Mouse (Mus musculus) G1E (cell line): Measurements from ENCODE around the gene Siah1a. TPM values are rescaled to one million over a fixed set of nuclear protein-coding genes. Genes with fewer than 3 reads are reported as not detected.

Experiments used
- ATAC-seq: 2 replicates; pipeline ENCODE4 v1.8.0; 2016; ENCODE audit warnings: mild to moderate bottlenecking; ENCODE audit not compliant: insufficient number of reproducible peaks, poor library complexity, low FRiP score, severe bottlenecking; ENCODE audit errors: extremely low read depth
- DNase-seq: peaks from one replicate; pipeline ENCODE4 v3.0.0; 2012; ENCODE audit warnings: low spot score
- H3K27me3 ChIP-seq: 2 replicates; pipeline ENCODE4 v1.6.1; 2012; ENCODE audit warnings: mild to moderate bottlenecking, low read length, inconsistent platforms; ENCODE audit not compliant: insufficient read depth
- H3K36me3 ChIP-seq: replicated peaks from 2 replicates; pipeline ENCODE3; 2012; ENCODE audit warnings: mild to moderate bottlenecking, inconsistent platforms
- H3K4me1 ChIP-seq: 2 replicates; pipeline ENCODE4 v1.6.1; 2012; ENCODE audit warnings: low read depth, low read length, inconsistent platforms, mixed read lengths; ENCODE audit not compliant: insufficient read depth
- H3K4me3 ChIP-seq: 2 replicates; pipeline ENCODE4 v1.5.1; 2012; ENCODE audit warnings: low read depth, mild to moderate bottlenecking, inconsistent platforms, low read length, moderate library complexity, mixed read lengths
- H3K9me3 ChIP-seq: replicated peaks from 2 replicates; pipeline ENCODE4 v1.6.1; 2012; ENCODE audit warnings: inconsistent platforms
- CTCF ChIP-seq: IDR thresholded peaks from 2 replicates; pipeline ENCODE4 v1.5.1; 2012; ENCODE audit warnings: low read depth, low read length, inconsistent platforms, mixed read lengths
- GATA1 ChIP-seq: IDR thresholded peaks from 2 replicates; pipeline ENCODE4 v1.6.1; 2012; ENCODE audit warnings: borderline replicate concordance, low read length, inconsistent platforms, mixed read lengths
- GATA2 ChIP-seq: IDR thresholded peaks from 2 replicates; pipeline ENCODE4 v1.6.1; 2012; ENCODE audit warnings: low read depth, low read length, inconsistent platforms, borderline replicate concordance
- POLR2AphosphoS5 ChIP-seq: IDR thresholded peaks from 2 replicates; pipeline ENCODE4 v1.6.1; 2012; ENCODE audit warnings: low read depth, low read length, inconsistent platforms; ENCODE audit not compliant: insufficient replicate concordance
- TAL1 ChIP-seq: conservative IDR thresholded peaks from 2 replicates; pipeline ENCODE4 v1.6.1; 2012; ENCODE audit warnings: low read depth, low read length, inconsistent platforms, mixed read lengths
- polyA plus RNA-seq: library from polyadenylated mRNA; stranded (reverse); fragments of >175 nt; gene quantifications from 2 replicates; pipeline ENCODE4 v1.2.3, GENCODE M21; 2012
- total RNA-seq, 2 experiments: library from RNA; stranded (forward) in 1 of 2; stranded (reverse) in 1 of 2; fragments of 200-1000 nt in 1 of 2; fragments of >200 nt in 1 of 2; fragmentation: Nextera tagmentation in 1 of 2; gene quantifications; 2 replicates each; pipeline ENCODE4 v1.2.3; 2014 to 2017

The Siah1a gene
- total and polyA plus RNA-seq, 3 experiments = 5.2 to 21.3 (median 21.0) TPM

GRCm38 (mm10) chr8:86762806-86763205, 17.1 kb upstream of the Siah1a start:
- H3K4me3 ChIP-seq = no peak overlapping the region

GRCm38 (mm10) chr8:86760746-86761145, 15.0 kb upstream of the Siah1a start:
- Histone ChIP-seq H3K9me3 (no peaks in the 10 kb centered on the region), H3K4me1 (peaks cover 2% of the 10 kb centered on the region; the same call in 1 of the 2 replicates), H3K4me3 (no peak overlapping the region), H3K27me3 (peaks cover 37% of the 10 kb centered on the region), H3K36me3 (no peaks in the 10 kb centered on the region)
- TF ChIP-seq GATA2 (no peak), CTCF (no peak), TAL1 (no peak), POLR2AphosphoS5 (no peak)
- DNase-seq (no peak), ATAC-seq (no peak)

More at GRCm38 (mm10) chr8:86762806-86763205, 17.1 kb upstream of the Siah1a start:
- no peak for DNase-seq
- no peak for ATAC-seq
- TF ChIP-seq TAL1 = no peak
- TF ChIP-seq CTCF = no peak
- no peak for TF ChIP-seq GATA2
- TF ChIP-seq GATA1 = no peak
- TF ChIP-seq POLR2AphosphoS5 = no peak
- peaks cover 35% of the 10 kb centered on the region for H3K27me3 ChIP-seq
- H3K4me1 ChIP-seq = peaks cover 2% of the 10 kb centered on the region; the same call in 1 of the 2 replicates
- H3K36me3 ChIP-seq = no peaks in the 10 kb centered on the region
- H3K9me3 ChIP-seq = no peaks in the 10 kb centered on the region

DNA sequence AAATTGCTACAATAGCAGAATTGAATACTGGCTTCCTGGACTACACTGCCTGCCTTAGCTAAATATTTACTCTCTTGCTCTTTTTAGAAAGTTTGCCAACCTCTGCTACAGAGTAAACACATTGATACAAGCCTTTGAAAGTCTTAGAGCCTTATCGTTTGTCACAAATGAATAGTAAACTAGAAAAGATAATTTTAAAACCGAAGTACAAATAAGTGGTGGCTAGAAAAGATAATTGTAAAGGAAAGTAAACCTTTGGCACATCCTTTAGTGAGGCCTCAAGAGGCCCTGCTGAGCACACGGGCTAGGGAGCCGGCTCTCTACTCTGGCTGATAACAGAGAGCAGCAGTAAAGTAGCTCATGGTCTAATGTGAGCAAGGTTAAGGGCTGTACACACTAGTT, 13.4 kb upstream of the Siah1a start:
- ATAC-seq (no peak), DNase-seq (no peak)
- Histone ChIP-seq H3K4me3 (no peak overlapping the region), H3K4me1 (no peaks in the 10 kb centered on the region), H3K36me3 (no peaks in the 10 kb centered on the region), H3K27me3 (peaks cover 45% of the 10 kb centered on the region), H3K9me3 (no peaks in the 10 kb centered on the region)
- no peak for TF ChIP-seq POLR2AphosphoS5
- TF ChIP-seq GATA1 = no peak
- no peak for TF ChIP-seq CTCF
- TF ChIP-seq GATA2 = no peak
- no peak for TF ChIP-seq TAL1

- no peaks in the 10 kb centered on the region for H3K36me3 ChIP-seq
- H3K4me1 ChIP-seq = no peaks in the 10 kb centered on the region
- no peaks in the 10 kb centered on the region for H3K9me3 ChIP-seq
- DNase-seq (no peak), ATAC-seq (no peak)
- H3K4me3 ChIP-seq = no peak overlapping the region
- H3K27me3 ChIP-seq = peaks cover 49% of the 10 kb centered on the region
- TF ChIP-seq TAL1 = no peak
- TF ChIP-seq CTCF = no peak
- no peak for TF ChIP-seq POLR2AphosphoS5
- no peak for TF ChIP-seq GATA2
- no peak for TF ChIP-seq GATA1
These were observed 12.9 kb upstream of the Siah1a start for GRCm38 (mm10) chr8:86758651-86759050.

DNA sequence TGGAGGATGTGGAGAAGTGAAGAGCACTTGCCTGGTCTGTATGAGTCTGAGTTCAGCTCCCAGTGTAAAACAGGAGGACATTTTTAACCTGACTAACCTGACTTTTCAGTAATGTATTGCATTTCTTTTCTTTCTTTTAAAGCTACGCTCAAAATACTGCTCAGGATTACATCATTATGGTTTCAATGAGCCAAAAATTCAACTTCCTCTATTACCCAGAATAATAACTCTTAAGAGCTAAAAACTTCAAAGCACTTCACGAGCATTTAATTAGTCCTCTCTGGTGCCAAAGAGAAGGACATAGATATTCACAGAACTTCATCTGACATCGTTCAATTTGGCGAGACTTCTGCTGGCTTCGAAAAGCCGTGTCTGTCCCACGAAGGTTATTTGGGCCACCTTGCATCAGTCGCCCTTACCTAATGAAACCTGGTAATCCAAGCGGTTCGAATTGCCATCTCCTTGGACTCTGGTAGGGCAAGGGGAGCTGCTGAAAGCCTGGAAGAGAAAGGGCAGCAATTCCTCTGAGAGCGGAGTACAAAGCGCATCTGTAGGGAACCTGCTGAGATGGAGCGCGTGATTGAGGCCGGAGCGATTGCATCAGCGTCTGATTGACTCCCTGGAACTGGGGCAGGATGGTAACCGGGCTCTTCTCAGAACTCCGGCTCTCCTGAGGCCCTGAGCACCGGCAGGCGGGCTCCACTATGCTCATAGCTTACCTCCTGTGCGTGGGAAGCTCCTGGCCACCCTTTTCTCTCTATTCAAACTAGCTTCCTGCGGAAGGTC, 11.4 kb upstream of the Siah1a start:
- Histone ChIP-seq H3K27me3 (peaks cover 47% of the 10 kb centered on the region), H3K36me3 (no peaks in the 10 kb centered on the region), H3K4me1 (no peaks in the 10 kb centered on the region), H3K4me3 (no peak overlapping the region), H3K9me3 (no peaks in the 10 kb centered on the region)
- no peak for DNase-seq
- no peak for TF ChIP-seq TAL1
- no peak for TF ChIP-seq CTCF
- no peak for TF ChIP-seq GATA1
- no peak for TF ChIP-seq GATA2
- no peak for TF ChIP-seq POLR2AphosphoS5
- no peak for ATAC-seq

- Histone ChIP-seq H3K27me3 (peaks cover 32% of the 10 kb centered on the region), H3K4me1 (peaks cover 13% of the 10 kb centered on the region), H3K9me3 (no peaks in the 10 kb centered on the region), H3K36me3 (no peaks in the 10 kb centered on the region), H3K4me3 (no peak overlapping the region)
- TF ChIP-seq GATA1 (no peak), TAL1 (no peak), GATA2 (no peak), POLR2AphosphoS5 (no peak), CTCF (no peak)
- DNase-seq (no peak), ATAC-seq (no peak)
These were observed 4.1 kb upstream of the Siah1a start for GRCm38 (mm10) chr8:86749842-86750241.
